Mouse (Mus musculus): ENCODE measurements around the gene Cstad. TPM values are rescaled to one million over a fixed set of nuclear protein-coding genes. Genes with fewer than 3 reads are reported as not detected.
A peak's percentile ranks its signal among the peaks of the same experiment; 100 is the strongest.

Cstad gene
- total RNA-seq, 1 experiment = 0.54 TPM

- H3K9me3 ChIP-seq (ENCODE audit: control insufficient read depth, insufficient read depth, low read depth, low read length) = no peaks in the 10 kb centered on the region
- H3K4me1 ChIP-seq (ENCODE audit: control insufficient read depth in 2 of 2, insufficient read depth in 2 of 2, low read length in 2 of 2, poor library complexity in 1 of 2) = peaks cover 9 to 29% of the 10 kb centered on the region in 2 experiments
- TF ChIP-seq MAFK (IDR thresholded peaks at IDR 0.05; ENCODE audit: insufficient read depth, low read depth, low read length) (no peak), HCFC1 (IDR thresholded peaks at IDR 0.05; ENCODE audit: borderline replicate concordance, insufficient read depth, low read length) (no peak), ZNF384 (IDR thresholded peaks at IDR 0.05; ENCODE audit: low read depth, low read length) (no peak), CHD2 (IDR thresholded peaks at IDR 0.05; ENCODE audit: low read depth, low read length) (no peak), ZC3H11A (IDR thresholded peaks at IDR 0.05; ENCODE audit: borderline replicate concordance, low read depth, low read length) (no peak)
- no peak overlapping the region for H3K27ac ChIP-seq (ENCODE audit: insufficient read depth, low read depth, low read length, poor library complexity, severe bottlenecking)
- in situ Hi-C loops (cut with MboI; ENCODE audit: low sequenced_read_pairs in 2 of 2, unreplicated experiment in 2 of 2) = no loop called here
- DNase-seq (ENCODE audit: low read depth, low spot score) = peak; percentile 92
- peak overlapping the region; percentile 82 for H3K9ac ChIP-seq (ENCODE audit: insufficient read depth, low read depth, low read length, poor library complexity, severe bottlenecking)
- H3K36me3 ChIP-seq (ENCODE audit: control insufficient read depth, insufficient read depth, low read length, poor library complexity, severe bottlenecking) = no peaks in the 10 kb centered on the region
- H3K4me3 ChIP-seq (ENCODE audit: insufficient read depth in 1 of 2, low read depth in 1 of 2, low read length in 2 of 2, poor library complexity in 1 of 2, severe bottlenecking in 1 of 2) = peak overlapping the region; percentile 43 to 57
Measured at GRCm38 (mm10) chr2:30658480-30658843, 63.6 kb downstream of the Cstad start.

Other genes starting within 250 kb of the Cstad start
- gene Sh3glb2, start 235.7 kb upstream of the Cstad start, total RNA-seq (2012; rRNA removed) = 64.8 and 90.3 TPM in 2 replicates
- gene Miga2, start 230.8 kb upstream of the Cstad start, total RNA-seq (2012; rRNA removed) = 46.0 and 57.4 TPM in 2 replicates
- 55.6 and 87.0 TPM in 2 replicates for gene Dolpp1, start 202.8 kb upstream of the Cstad start, total RNA-seq (2012; rRNA removed)
- gene Crat, start 179.2 kb upstream of the Cstad start, total RNA-seq (2012; rRNA removed) = 5.3 and 5.8 TPM in 2 replicates
- gene Ptpa, start 179.0 kb upstream of the Cstad start, total RNA-seq (2012; rRNA removed) = 97.9 and 103 TPM in 2 replicates
- 13.3 and 17.7 TPM in 2 replicates for gene Ier5l, start 120.8 kb upstream of the Cstad start, total RNA-seq (2012; rRNA removed)
- gene 1700001O22Rik, start 208.6 kb downstream of the Cstad start, total RNA-seq (2012; rRNA removed) = 1.9 and 2.6 TPM in 2 replicates
- 47.3 and 55.2 TPM in 2 replicates for gene Ntmt1, start 212.8 kb downstream of the Cstad start, total RNA-seq (2012; rRNA removed)
- gene Asb6, start 235.3 kb downstream of the Cstad start, total RNA-seq (2012; rRNA removed) = 73.6 and 88.1 TPM in 2 replicates
- gene Prrx2, start 239.9 kb downstream of the Cstad start, total RNA-seq (2012; rRNA removed) = 8.7 and 16.2 TPM in 2 replicates

All from ES-E14 (cell line).